Mouse (Mus musculus) left cerebral cortex, adult 11 months (tissue): ENCODE measurements around the gene Tomm40l.
A peak's percentile ranks its signal among the peaks of the same experiment; 100 is the strongest.

ENCODE experiments used
- DNase-seq: peaks from one replicate; pipeline ENCODE4 v3.0.0; 2022; ENCODE audit warnings: low spot score

The Tomm40l gene

DNA sequence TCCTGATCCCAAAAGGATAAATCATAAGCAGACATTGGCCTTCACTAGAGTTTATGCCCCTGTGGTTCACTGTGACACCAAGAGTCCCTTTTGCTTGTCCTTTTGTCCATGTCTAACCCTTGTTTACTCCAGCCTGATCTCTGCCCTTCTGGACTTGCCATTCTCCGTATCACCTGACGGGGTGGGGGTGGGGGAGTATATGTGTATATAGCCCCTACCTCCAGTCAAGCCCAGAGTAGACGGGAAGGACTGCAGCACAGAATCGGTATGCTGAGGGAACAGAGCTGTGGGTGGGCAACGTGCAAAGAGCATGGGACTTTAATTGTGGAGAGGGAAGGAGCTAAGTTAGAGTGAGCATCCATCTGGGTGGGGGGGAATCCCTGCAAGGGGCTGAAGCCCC lies 2.5 kb upstream of the Tomm40l start, which contains the start of gene Apoa2:
Gene Apoa2, plus strand, starts transcription at position 198 of the 400 bp plus-strand sequence.
- DNase-seq = no peak

DNA sequence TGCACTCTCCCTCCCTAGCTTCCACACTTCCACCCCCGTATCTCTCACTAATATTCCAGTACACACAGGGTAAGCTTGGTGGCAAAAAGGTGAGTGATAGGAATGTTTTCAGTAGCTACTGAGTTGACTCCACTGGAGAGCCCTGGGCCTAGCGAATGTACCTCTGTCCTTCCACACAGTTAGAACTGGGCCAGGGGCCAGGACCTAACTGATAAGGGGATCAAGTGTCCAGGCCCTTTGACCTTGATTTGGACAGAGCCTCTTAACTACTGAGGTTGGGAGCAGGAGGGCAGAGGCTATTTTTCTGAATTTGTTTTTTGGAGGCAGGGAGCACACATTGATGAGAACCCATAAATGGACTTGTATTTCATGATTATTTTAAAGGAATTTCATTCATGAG lies 1.5 kb upstream of the Tomm40l start:
- DNase-seq = no peak

DNA sequence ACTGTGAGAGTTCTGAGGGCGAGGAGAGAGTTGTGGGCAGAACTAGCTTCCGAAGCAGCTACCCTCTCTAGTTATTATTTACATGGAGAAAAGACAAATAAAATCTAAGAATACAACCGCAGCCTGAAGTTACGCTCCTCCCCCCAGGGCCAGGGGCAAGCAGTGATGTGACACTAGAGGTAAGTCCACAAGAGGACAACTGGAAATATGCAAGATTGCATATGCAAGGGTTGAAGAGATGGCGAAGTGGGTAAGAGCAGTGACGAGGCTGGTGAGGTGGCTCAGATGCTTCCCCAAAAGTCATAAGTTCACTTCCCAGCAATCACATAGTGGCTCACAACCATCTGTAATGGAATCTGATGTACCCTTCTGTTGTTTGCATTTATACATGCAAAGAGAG lies 854 bp upstream of the Tomm40l start:
- DNase-seq = no peak

DNA sequence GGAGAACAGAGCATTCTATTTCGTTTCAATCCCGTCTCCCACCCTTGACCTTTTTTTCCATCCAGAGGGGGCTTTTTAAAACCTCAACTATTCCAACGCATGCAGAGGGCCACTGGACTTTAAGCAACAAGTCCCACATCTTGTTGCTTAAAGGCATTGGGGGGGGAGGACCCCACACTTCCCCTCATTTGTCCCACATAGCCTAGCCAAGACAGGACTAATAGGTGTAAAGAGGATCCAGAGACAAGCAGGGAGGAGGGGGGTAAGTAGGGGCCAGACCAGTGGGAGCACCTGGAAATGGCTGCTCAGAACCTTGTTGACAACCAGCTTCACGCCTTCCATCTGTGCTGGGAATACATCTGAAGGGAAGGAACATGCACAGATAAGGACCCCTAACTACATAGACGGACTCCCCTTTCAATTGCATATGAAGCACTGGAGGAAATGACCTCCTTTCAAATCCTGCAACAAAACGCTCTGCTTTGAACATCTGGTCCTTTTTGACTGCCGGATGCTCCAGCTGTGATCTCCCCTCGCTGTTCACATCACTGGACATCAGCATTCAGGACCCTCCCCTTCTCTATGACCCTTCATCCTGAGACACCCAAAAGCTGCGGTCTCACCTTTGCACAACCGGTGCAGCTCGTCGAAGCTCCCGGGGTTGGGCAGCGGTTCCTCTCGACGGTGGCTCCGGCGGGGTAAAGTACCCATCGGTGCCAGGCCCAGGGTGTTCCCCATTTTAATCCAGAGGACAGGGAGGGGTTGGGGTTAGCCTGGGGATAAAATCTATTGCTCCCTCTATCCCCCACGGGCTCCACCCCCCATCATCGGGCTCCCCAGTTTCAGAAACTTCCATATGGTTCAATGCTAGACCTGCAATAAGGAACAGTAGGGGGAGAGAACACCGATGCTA lies 777 bp downstream of the Tomm40l start:
- no peak for DNase-seq

DNA sequence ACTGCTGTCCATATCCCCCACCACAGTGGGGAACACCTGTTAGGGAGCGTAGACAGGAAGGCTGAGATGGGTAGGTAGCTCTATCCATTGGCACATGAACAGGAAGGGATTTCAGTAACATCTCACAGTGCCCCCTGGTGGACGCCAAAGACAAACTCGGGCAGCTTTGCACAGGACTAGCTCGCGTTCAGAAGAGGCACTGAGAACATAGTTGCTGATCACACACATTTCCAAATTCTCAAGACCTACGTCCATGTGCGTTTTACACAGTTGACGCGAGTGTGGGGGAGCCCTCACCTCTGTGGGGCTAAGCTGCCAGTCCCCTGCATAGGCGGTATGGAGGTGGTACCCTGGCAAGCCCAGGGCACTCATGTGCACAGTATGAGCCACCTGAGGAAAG lies 1.4 kb downstream of the Tomm40l start:
- DNase-seq = peak; percentile 82

DNA sequence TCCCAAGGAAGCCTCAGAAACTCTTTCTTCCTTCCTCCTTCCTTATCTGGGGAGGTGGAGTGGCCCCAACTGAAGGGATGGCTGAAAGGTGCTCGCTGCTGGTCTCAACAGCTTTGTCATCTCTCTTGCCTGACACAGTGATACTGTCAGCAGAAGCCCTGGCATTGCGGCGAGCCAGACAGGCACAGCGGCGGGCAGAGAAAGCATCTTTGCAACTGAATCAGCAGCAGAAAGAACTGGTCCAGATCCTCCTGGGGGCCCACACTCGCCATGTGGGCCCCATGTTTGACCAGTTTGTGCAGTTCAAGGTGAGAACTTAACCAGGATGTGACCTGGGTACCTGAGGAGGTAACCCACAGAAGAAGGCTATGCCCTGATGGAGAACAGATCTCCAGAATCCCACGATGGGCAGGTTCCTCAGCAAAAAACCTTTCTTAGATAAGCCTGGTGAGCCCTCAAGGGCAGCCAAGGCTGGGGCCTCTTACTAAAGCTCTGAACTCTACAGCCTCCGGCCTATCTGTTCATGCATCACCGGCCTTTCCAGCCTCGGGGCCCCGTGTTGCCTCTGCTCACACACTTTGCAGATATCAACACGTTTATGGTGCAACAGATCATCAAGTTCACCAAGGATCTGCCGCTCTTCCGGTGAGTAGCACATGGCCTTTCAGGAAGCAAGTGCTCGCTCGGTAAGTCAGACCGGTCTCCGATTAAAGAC lies 5.9 kb downstream of the Tomm40l start:
- no peak for DNase-seq

DNA sequence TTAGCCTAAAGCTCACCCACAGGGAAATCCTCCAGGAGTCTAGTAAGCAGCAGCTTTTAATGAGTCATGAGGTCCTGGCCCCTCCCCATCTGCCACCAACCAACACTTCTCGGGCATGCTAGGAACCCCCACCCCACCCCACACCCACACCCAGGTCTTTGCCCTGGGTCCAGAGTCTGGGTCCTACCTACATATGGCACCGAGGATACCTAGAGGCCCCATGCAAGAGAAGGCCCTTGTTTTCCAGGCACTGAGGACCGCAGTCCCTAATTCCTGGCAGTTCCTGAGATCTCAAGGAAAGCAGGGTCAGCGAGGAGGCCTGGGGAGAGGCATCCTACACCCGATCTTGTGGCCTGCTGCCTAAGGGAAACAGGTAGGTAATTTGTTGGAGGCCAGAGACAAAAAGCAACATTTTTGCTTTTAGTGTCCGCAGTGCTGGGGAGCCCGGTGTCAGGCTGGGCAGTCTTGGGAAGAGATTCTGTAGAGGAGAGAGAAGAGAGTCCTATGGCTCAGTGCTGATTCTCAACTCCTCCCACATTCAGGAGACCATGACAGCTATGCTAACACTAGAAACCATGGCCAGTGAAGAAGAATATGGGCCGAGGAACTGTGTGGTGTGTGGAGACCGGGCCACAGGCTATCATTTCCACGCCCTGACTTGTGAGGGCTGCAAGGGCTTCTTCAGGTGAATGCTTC lies 8.4 kb downstream of the Tomm40l start, which contains the start of gene Nr1i3:
Gene Nr1i3, plus strand, starts transcription at position 170 of the 696 bp plus-strand sequence.
- no peak for DNase-seq

DNA sequence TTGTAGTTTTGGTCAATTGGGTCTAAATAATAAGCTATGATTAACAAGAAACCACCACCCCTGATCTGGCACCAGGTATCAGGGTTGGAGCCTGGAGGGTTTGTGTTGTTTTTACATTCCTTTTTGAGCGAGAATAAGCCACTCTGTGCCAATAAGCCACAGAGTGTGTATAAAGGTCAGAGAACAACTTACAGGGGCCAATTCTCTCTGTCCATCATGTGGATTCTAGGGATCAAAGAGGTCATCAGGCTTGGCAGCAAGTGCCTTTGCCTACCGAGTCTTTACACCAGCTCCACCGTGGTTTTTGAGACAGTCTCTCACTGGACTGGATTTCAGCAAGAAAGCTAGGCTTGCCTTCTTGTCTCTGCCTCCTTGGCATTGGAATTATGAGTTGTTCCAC lies 9.5 kb downstream of the Tomm40l start:
- no peak for DNase-seq

DNA sequence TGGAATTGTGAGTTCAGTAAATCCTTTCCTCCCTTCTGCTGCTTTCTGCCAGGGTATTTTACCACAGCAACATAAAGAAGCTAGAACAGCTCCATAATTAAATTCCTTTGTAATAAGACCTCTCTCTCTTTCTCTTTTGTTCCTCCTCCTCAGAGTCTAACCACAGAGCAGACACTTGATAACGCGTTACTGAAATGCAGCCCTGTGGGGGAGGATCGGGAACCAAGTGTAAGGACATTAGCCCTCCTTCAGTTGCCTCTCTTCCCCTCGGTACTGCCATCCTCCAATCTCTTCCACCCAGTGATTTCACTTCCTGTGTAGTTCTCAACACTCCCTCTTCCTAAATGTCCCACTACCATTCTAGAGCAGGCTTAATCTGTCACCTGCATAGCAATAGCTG lies 12.9 kb downstream of the Tomm40l start:
- DNase-seq = no peak

DNA sequence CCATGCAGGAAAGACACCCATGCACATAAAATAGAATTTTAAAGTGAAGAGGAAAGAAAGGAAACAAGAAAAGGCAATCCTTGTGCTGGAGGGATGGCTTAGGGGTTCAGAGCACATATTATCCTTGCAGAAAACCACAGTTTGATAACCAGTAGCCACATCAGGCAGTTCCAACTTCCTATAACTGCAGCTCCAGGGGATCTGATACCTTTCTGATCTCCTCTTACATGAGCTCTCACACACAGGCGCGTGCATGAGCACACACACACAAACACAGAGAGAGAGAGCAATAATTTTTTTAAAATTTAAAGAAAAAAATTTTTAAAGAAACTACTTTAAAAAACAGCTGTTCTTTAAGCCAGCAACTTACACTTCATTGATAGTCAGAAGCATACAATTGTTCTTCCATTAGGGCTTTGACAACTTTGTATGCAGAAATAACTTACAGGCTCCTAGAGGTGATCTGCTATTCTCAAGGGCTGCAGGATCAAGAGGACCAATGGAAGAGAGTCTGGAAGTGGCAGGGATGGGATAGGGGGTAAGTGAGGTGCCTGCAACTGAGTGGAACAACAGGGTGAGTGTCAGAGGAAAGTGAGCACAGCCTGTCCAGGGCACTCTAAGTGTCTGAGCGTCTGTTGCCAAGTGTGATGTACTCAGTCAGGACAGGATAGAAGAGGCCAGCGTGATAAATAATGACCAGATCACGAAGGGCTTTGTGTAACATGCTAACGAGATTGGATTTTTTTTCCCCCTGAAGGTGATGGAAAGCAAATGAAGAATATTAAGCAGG lies 16.4 kb downstream of the Tomm40l start:
- DNase-seq = no peak

DNA sequence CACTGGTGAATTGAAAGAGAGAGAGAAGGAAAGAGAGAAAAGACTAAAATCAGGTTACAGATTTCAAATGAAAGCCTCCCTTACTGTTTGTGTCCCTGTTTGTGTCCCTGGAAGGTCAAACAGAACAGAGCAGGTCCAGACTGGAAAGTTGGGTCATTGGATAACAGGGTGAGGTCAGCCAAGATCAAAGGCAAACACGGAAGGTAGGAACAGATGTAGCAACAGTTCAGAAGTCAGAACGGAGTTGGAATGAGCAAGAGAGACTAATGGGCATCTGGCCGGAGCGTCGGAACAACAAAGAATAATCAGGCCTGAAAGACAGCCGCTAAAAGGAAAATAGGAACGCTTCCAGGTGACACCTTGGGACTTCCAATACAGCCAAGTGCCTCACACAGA lies 18.1 kb downstream of the Tomm40l start:
- no peak for DNase-seq

DNA sequence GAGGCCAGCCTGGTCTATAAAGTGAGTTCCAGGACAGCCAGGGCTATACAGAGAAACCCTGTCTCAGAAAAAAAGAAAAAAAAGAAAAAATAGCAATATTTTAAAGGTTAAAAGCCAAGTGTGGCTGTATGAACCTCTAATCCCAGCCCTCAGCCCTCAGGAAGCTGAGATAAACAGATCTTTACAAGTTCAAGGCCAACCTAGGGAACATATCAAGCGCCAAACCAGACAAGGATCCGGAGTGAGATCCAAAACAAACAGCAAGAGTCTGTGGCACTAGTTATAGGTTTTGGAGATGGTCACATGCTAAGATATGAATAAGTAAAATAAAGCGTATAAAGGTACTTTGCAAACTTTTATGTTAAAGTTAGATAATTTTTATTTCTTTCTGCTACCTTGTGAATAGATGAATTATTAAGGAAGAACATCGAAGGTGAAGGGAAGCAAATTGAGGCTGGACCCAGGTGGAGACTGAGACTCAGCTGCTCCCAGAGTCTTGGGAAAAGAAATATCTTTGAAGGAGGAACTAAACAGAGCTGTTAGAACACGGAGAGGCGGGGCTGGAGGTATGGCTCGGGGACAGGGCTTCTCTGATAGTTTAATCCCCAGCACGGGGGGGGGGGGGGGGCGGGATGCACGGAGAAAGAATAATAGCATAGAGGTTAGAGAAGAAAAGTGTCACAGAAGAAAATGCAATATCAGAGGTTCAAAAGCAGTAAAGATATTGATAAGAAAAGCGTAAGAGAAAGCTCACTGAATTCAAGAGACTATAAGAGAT lies 18.7 kb downstream of the Tomm40l start:
- DNase-seq = no peak

DNA sequence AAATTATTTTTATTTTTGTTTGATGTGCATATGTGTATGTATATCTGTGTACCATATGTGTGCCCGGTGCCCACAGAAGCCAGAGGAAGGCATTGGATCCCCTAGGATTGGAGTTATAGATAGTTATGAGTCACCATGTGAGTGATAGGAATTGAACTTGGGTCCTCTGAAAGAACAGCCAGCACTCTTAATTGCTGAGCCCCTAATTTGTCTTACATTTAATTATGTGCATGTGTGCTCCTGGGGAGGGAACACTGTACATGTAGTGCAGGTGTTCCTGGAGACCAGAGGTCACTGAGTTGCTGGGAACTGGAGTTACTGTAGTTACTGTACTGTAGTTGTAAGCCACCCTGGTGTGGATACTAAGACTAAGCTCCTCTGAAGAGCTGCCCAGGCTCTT lies 21.5 kb downstream of the Tomm40l start:
- DNase-seq = no peak

DNA sequence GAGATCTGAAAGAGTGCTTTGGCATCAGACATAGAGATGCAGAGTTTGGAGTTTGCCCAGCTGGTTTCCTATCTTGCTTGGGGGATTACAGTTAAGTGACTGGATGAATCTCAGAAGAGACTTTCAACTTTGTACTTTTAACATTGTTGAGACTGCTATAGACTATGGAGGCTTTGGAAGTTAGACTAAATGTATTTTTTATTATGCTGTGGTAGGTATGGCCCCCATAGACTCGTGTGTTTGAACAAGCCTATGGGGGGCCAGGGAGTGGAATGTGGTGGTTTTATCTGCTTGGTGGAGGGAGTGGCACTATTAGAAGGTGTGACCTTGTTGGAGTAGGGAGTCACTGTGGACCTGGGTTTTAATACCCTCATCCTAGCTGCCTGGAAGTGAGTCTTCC lies 22.8 kb downstream of the Tomm40l start:
- DNase-seq = no peak

DNA sequence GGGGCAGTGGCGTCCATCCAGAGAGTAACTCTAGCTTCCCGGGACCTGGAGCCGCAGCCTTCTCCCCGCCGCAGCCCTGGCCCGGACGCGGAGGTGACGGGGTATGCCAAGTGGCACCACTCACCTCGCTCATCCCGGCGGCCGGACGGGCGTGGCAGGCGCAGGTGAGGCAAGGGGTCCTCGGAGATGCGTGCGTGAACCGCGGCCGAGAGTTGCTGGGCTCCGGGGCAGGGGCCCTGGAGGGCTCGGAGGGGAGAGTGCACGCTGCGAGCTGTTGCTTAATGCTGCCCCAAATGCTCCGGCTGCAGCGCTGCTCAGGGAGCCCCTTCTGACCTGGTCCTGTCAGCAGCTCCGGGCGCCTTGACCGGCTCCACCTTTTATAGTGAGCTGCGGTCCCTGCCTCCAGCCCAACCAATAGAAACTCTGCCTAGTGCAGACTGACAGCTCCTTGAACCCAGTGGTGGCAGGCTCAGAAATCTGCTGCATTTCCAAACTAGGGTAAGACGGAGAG lies 26.4 kb downstream of the Tomm40l start, which contains the start of gene Pcp4l1:
Gene Pcp4l1, minus strand, starts transcription at position 382 of the 511 bp plus-strand sequence.
- DNase-seq = peak; percentile 66

DNA sequence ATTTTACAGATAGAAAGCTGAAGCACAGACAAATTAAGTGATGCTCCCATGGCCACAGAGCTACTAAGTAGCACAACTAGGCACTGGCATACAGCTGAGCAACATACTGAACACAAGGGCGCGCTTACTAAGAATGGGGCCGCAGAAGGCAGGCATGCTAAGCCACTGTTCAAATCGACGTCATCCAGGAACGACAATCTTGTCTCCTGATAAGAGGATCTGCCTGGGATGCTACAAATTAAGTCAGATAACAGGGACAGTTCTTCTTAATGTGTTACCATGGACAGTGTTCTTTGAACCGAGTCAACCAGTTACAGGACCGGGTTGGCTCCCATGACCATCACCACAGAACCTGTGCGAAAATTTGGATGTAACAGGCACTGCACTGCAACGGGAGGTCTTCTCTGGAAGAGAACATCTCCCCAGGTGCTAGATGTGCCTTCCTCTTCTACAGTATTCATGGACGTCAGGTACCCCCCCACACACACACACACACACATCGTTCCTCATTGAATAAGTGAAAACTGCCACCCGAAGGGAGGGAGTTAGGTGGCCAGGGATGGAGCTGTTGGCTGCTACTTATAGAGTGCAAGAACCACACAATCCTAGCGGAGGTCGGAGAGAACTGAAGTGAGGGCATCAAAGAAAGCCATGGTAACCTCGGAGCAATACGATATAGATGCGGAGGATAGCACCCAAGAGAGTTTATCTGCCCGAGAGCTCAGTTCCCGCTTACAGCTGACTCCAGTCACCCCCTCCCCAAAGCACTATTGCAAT lies 27.1 kb downstream of the Tomm40l start:
- no peak for DNase-seq

DNA sequence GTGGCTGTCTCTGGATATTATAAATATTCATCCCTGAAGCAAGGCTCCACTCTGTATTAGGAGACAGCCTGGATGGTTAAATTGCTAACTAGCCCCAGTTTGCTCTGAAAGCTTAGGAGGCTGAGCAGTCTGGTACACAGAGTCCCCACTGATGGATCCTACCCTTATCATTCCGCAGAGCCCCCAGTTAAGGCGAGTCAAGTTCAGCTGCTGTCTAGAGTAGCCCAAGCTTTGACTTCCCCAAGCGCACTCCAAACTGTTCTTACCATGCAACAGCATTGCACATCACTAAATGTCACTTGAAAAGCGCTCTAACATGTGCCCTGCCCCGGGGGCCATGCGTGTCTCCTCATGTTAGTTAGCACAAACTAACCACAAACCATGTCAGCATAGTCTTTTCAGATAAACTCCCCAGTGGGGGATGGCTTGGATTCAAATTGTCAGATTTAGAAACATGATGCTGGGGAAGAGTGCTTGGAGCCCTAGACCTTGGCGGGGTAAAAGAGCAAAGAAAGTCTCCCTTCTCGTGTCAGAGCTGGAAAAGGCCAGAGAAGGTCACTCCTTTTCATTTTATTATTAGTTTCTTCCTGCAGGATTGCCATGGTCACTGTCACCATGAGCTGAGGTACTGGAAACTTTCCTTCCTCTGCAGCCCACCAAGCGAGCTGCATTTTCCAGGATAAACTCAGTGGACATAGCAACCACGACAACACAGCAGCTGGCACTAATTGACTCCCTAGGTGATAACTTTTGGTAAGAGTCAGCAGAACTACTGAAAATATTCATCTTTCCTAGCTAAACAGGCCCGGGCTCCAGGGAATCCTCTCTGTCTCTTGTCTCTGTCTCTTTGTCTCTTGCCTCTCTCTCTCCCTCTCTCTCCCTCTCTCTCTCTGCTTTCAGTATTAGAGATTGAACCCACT lies 28.1 kb downstream of the Tomm40l start:
- no peak for DNase-seq

DNA sequence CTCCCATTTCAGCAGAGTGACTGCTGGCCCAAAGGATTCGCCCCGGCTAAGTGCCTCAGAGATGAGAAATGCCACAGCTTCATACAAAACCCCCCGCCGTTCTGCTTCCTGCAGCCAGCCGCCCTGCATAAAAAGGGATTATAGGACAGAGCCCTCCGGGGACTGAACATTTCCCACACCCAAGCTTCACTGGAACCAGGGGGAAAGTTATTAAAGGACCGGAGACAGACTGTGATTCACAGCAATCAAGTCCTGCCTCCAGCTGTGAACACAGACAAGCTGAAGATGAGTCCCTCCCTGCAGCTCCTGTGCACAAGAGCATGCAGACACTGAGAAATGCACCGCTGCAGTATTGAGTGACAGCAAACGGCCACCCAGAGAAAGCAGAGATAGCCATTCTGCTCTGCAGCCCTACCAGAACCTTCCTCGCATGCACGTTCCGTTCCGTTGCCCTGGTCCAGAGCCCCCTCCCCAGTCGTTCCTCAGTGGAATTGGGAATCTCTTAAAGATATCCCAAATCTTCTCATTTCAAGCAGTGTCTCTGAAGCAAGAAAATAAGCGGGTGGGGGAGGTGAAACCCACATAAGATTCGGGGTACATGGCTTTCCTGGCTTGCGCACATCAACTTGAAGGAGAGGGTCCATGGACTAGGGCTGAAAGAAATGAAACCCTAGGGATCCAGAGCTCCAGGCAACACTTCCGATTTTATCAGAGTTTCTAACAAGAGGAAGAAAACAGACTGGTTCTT lies 29.0 kb downstream of the Tomm40l start:
- DNase-seq = no peak
